Mouse (Mus musculus): ENCODE results near the gene Rbfox3.

GRCm38 (mm10) chr11:118603126-118603525 lies 308.3 kb downstream of the Rbfox3 start:
- no peak for TF ChIP-seq GATA1 (IDR thresholded peaks at IDR 0.05; ENCODE audit: borderline replicate concordance, low read length)
- no peak for TF ChIP-seq FLI1 (IDR thresholded peaks at IDR 0.05; ENCODE audit: low read length)
